Mouse (Mus musculus): Measurements from ENCODE around the gene Ccdc185.

DNA sequence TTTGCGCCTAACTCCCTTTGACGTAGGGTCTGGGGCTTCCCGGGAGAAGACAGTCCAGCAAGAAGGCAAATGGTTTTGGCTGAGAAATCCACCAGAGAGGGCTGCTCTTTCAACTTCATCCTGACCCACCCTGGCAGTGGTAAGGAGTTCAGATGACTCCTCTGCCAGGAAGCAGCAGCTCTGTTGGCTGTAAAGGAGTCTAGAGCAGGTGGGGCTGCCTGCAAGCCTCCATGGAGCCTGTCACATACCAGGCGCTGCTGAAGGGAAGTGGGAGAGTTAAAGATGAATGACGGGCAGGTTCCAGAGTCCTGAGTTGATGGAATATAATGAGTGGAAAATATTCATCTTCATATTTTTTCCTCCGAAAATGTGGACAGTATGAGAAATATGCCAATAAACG lies 34.8 kb upstream of the Ccdc185 start:
- TF ChIP-seq POLR2A (IDR thresholded peaks at IDR 0.05; ENCODE audit: extremely low read depth, insufficient read depth, low read length) = no peak
- no peak for TF ChIP-seq CTCF (IDR thresholded peaks at IDR 0.05; ENCODE audit: low read depth, low read length)

All from liver, adult 2 months (tissue).